Mouse (Mus musculus): ENCODE data around the gene Dpp6. TPM values are rescaled to one million over a fixed set of nuclear protein-coding genes. Genes with fewer than 3 reads are reported as not detected.

The Dpp6 gene
- polyA plus RNA-seq, 1 experiment from 2014 or later, result 86.2 TPM

- no peak for ATAC-seq (ENCODE audit: low FRiP score, low read depth)
- Histone ChIP-seq H3K9ac (no peak overlapping the region), H3K4me2 (no peak overlapping the region), H3K9me3 (no peaks in the 10 kb centered on the region), H3K36me3 (no peaks in the 10 kb centered on the region), H3K4me1 (replicated peaks) (no peaks in the 10 kb centered on the region), H3K4me3 (no peak overlapping the region), H3K27ac (replicated peaks) (no peak overlapping the region), H3K27me3 (no peaks in the 10 kb centered on the region)
- WGBS, result 88% methylated on average over 4 of the region's 4 CpGs
These were observed 454.3 kb downstream of the Dpp6 start for GRCm38 (mm10) chr5:27271336-27271735.

- Histone ChIP-seq H3K4me2 (no peak overlapping the region), H3K9ac (no peak overlapping the region), H3K4me3 (no peak overlapping the region), H3K4me1 (replicated peaks) (no peaks in the 10 kb centered on the region), H3K9me3 (no peaks in the 10 kb centered on the region), H3K27ac (replicated peaks) (no peak overlapping the region), H3K36me3 (no peaks in the 10 kb centered on the region), H3K27me3 (no peaks in the 10 kb centered on the region)
- ATAC-seq (ENCODE audit: low FRiP score, low read depth), result peak; percentile 28; the same call in 1 of the 2 replicates
- 81% methylated on average over 8 of the region's 8 CpGs for WGBS
These were observed 457.9 kb downstream of the Dpp6 start for GRCm38 (mm10) chr5:27274781-27275395.

GRCm38 (mm10) chr5:27275871-27276270 lies 458.9 kb downstream of the Dpp6 start:
- Histone ChIP-seq H3K4me2 (no peak overlapping the region), H3K4me3 (no peak overlapping the region), H3K4me1 (replicated peaks) (no peaks in the 10 kb centered on the region), H3K36me3 (no peaks in the 10 kb centered on the region), H3K9ac (no peak overlapping the region), H3K27ac (replicated peaks) (no peak overlapping the region), H3K9me3 (no peaks in the 10 kb centered on the region), H3K27me3 (no peaks in the 10 kb centered on the region)
- 97% methylated on average over 1 of the region's 1 CpGs for WGBS
- no peak for ATAC-seq (ENCODE audit: low FRiP score, low read depth)

- no peaks in the 10 kb centered on the region for H3K9me3 ChIP-seq
- ATAC-seq (ENCODE audit: low FRiP score, low read depth), result no peak
- H3K27ac ChIP-seq (replicated peaks), result no peak overlapping the region
- H3K27me3 ChIP-seq, result no peaks in the 10 kb centered on the region
- H3K4me3 ChIP-seq, result no peak overlapping the region
- no peaks in the 10 kb centered on the region; the same call in 1 of the 2 replicates for H3K4me1 ChIP-seq (replicated peaks)
- H3K9ac ChIP-seq, result no peak overlapping the region
- WGBS, result 68% methylated on average over 10 of the region's 10 CpGs
- no peaks in the 10 kb centered on the region for H3K36me3 ChIP-seq
- no peak overlapping the region for H3K4me2 ChIP-seq
These were observed 461.2 kb downstream of the Dpp6 start for GRCm38 (mm10) chr5:27278120-27278645.

GRCm38 (mm10) chr5:27286876-27287275 lies 469.9 kb downstream of the Dpp6 start:
- 44% methylated on average over 4 of the region's 4 CpGs for WGBS
- no peak for ATAC-seq (ENCODE audit: low FRiP score, low read depth)
- no peaks in the 10 kb centered on the region for H3K9me3 ChIP-seq

GRCm38 (mm10) chr5:27291378-27291777 lies 474.4 kb downstream of the Dpp6 start:
- Histone ChIP-seq H3K4me3 (no peak overlapping the region), H3K27ac (replicated peaks) (no peak overlapping the region), H3K27me3 (no peaks in the 10 kb centered on the region), H3K4me2 (no peak overlapping the region), H3K9me3 (no peaks in the 10 kb centered on the region), H3K9ac (no peak overlapping the region), H3K36me3 (no peaks in the 10 kb centered on the region), H3K4me1 (replicated peaks) (0 out of 2 replicates have a peak, but pooled peaks cover 3% of the 10 kb centered on the region)
- no peak for ATAC-seq (ENCODE audit: low FRiP score, low read depth)
- 84% methylated on average over 8 of the region's 8 CpGs for WGBS

More at GRCm38 (mm10) chr5:27286876-27287275, 469.9 kb downstream of the Dpp6 start:
- Histone ChIP-seq H3K4me1 (replicated peaks) (peaks cover 3% of the 10 kb centered on the region; the same call in 1 of the 2 replicates), H3K36me3 (no peaks in the 10 kb centered on the region), H3K9ac (no peak overlapping the region), H3K27ac (replicated peaks) (no peak overlapping the region), H3K27me3 (no peaks in the 10 kb centered on the region), H3K4me2 (no peak overlapping the region), H3K4me3 (no peak overlapping the region)

GRCm38 (mm10) chr5:27292236-27292635 lies 475.2 kb downstream of the Dpp6 start:
- no peak overlapping the region for H3K27ac ChIP-seq (replicated peaks)
- H3K9ac ChIP-seq, result no peak overlapping the region
- H3K4me1 ChIP-seq (replicated peaks), result 0 out of 2 replicates have a peak, but pooled peaks cover 1% of the 10 kb centered on the region
- no peaks in the 10 kb centered on the region for H3K9me3 ChIP-seq
- 89% methylated on average over 7 of the region's 7 CpGs for WGBS
- H3K4me3 ChIP-seq, result no peak overlapping the region
- H3K27me3 ChIP-seq, result no peaks in the 10 kb centered on the region
- no peak overlapping the region for H3K4me2 ChIP-seq
- no peaks in the 10 kb centered on the region for H3K36me3 ChIP-seq
- ATAC-seq (ENCODE audit: low FRiP score, low read depth), result no peak

GRCm38 (mm10) chr5:27304115-27304514 lies 487.1 kb downstream of the Dpp6 start:
- no peak overlapping the region for H3K27ac ChIP-seq (replicated peaks)
- no peak for ATAC-seq (ENCODE audit: low FRiP score, low read depth)

GRCm38 (mm10) chr5:27306497-27307152 lies 489.6 kb downstream of the Dpp6 start:
- ATAC-seq (ENCODE audit: low FRiP score, low read depth), result peak; percentile 94
- Histone ChIP-seq H3K27me3 (no peaks in the 10 kb centered on the region), H3K9me3 (no peaks in the 10 kb centered on the region), H3K4me1 (replicated peaks) (0 out of 2 replicates have a peak, but pooled peaks cover 9% of the 10 kb centered on the region), H3K4me3 (no peak overlapping the region), H3K9ac (no peak overlapping the region), H3K36me3 (no peaks in the 10 kb centered on the region), H3K4me2 (no peak overlapping the region), H3K27ac (replicated peaks) (peak overlapping the region; percentile 68)
- WGBS, result 39% methylated on average over 4 of the region's 4 CpGs

More at GRCm38 (mm10) chr5:27304115-27304514, 487.1 kb downstream of the Dpp6 start:
- Histone ChIP-seq H3K27me3 (no peaks in the 10 kb centered on the region), H3K9me3 (no peaks in the 10 kb centered on the region), H3K4me1 (replicated peaks) (0 out of 2 replicates have a peak, but pooled peaks cover 9% of the 10 kb centered on the region), H3K4me3 (no peak overlapping the region), H3K36me3 (no peaks in the 10 kb centered on the region), H3K9ac (no peak overlapping the region), H3K4me2 (no peak overlapping the region)
- WGBS, result 84% methylated on average over 2 of the region's 2 CpGs

GRCm38 (mm10) chr5:27310217-27310616 lies 493.2 kb downstream of the Dpp6 start:
- H3K36me3 ChIP-seq, result no peaks in the 10 kb centered on the region
- H3K4me2 ChIP-seq, result no peak overlapping the region
- H3K4me3 ChIP-seq, result no peak overlapping the region
- no peak overlapping the region for H3K27ac ChIP-seq (replicated peaks)
- H3K4me1 ChIP-seq (replicated peaks), result 0 out of 2 replicates have a peak, but pooled peaks cover 18% of the 10 kb centered on the region
- no peaks in the 10 kb centered on the region for H3K9me3 ChIP-seq
- no peak for ATAC-seq (ENCODE audit: low FRiP score, low read depth)
- 81% methylated on average over 2 of the region's 2 CpGs for WGBS
- H3K9ac ChIP-seq, result no peak overlapping the region
- H3K27me3 ChIP-seq, result no peaks in the 10 kb centered on the region

- Histone ChIP-seq H3K9ac (no peak overlapping the region), H3K4me1 (replicated peaks) (0 out of 2 replicates have a peak, but pooled peaks cover 9% of the 10 kb centered on the region), H3K27ac (replicated peaks) (no peak overlapping the region), H3K4me3 (no peak overlapping the region), H3K4me2 (no peak overlapping the region), H3K36me3 (no peaks in the 10 kb centered on the region), H3K27me3 (no peaks in the 10 kb centered on the region), H3K9me3 (no peaks in the 10 kb centered on the region)
- 44% methylated on average over 1 of the region's 1 CpGs for WGBS
- ATAC-seq (ENCODE audit: low FRiP score, low read depth), result no peak
These were observed 499.7 kb downstream of the Dpp6 start for GRCm38 (mm10) chr5:27316674-27317073.

- H3K9ac ChIP-seq, result no peak overlapping the region
- no peaks in the 10 kb centered on the region for H3K9me3 ChIP-seq
- no peak for ATAC-seq (ENCODE audit: low FRiP score, low read depth)
- no peak overlapping the region for H3K27ac ChIP-seq (replicated peaks)
- no peaks in the 10 kb centered on the region for H3K27me3 ChIP-seq
- peaks cover 9% of the 10 kb centered on the region; the same call in 1 of the 2 replicates for H3K4me1 ChIP-seq (replicated peaks)
- H3K4me2 ChIP-seq, result no peak overlapping the region
- no peak overlapping the region for H3K4me3 ChIP-seq
- no peaks in the 10 kb centered on the region for H3K36me3 ChIP-seq
These were observed 500.3 kb downstream of the Dpp6 start for GRCm38 (mm10) chr5:27317264-27317663.

All from hindbrain, embryonic 15.5 days (tissue).